Mouse (Mus musculus) intestine, embryonic 14.5 days (tissue): ENCODE results near the gene Dmpk. TPM values are rescaled to one million over a fixed set of nuclear protein-coding genes. Genes with fewer than 3 reads are reported as not detected.
A peak's percentile ranks its signal among the peaks of the same experiment; 100 is the strongest.
"Not testable (repeated sequence)": the region's sequence is repeated elsewhere in the genome, so short reads cannot be mapped to it uniquely, and the experiment has no call there.

Source experiments
- ATAC-seq: fragments of 200-750 bp; cut with Nextera tagmentation; replicated peaks from 2 replicates; pipeline ENCODE4 v1.8.0; 2017; ENCODE audit warnings: low read depth, moderate number of reproducible peaks, moderate TSS enrichment, moderate library complexity; ENCODE audit not compliant: low FRiP score, low TSS enrichment
- DNase-seq: peaks from one replicate; pipeline ENCODE4 v3.0.0-alpha.2; 2018; ENCODE audit warnings: low spot score
- H3K27ac ChIP-seq: fragments of 300-500 bp; sonication (generic); 2 replicates; pipeline ENCODE4 v1.5.1; 2014; ENCODE audit warnings: low read depth, mild to moderate bottlenecking, control low read depth
- H3K27me3 ChIP-seq: fragments of 300-500 bp; sonication (generic); replicated peaks from 2 replicates; pipeline ENCODE4 v1.6.1; 2014; ENCODE audit warnings: low read length, control low read depth; ENCODE audit not compliant: control insufficient read depth, insufficient read depth
- H3K36me3 ChIP-seq: fragments of 300-500 bp; sonication (generic); 2 replicates; pipeline ENCODE4 v1.6.1; 2014; ENCODE audit warnings: low read length, control low read depth; ENCODE audit not compliant: control insufficient read depth, insufficient read depth
- H3K4me1 ChIP-seq: fragments of 300-500 bp; sonication (generic); replicated peaks from 2 replicates; pipeline ENCODE4 v1.6.1; 2014; ENCODE audit warnings: low read length, control low read depth, mixed read lengths; ENCODE audit not compliant: control insufficient read depth, insufficient read depth
- H3K4me2 ChIP-seq: fragments of 300-500 bp; sonication (generic); 2 replicates; pipeline ENCODE4 v1.6.1; 2014; ENCODE audit warnings: low read length
- H3K4me3 ChIP-seq: fragments of 300-500 bp; sonication (generic); 2 replicates; pipeline ENCODE4 v1.5.1; 2014; ENCODE audit warnings: low read depth, low read length, control low read depth, mixed read lengths
- H3K9ac ChIP-seq: fragments of 300-500 bp; sonication (generic); 2 replicates; pipeline ENCODE4 v1.6.1; 2014; ENCODE audit warnings: mild to moderate bottlenecking, low read length
- H3K9me3 ChIP-seq: fragments of 300-500 bp; sonication (generic); 2 replicates; pipeline ENCODE4 v1.6.1; 2016; ENCODE audit warnings: low read length, control low read depth; ENCODE audit not compliant: control insufficient read depth
- WGBS: fragments of 180-500 bp; shearing (Covaris S2); extraction: QIAGEN DNeasy Blood & Tissue Kit; methylation state at CpG from one replicate; pipeline ENCODE4 v1.1.7; 2014; 5-methylcytosine and 5-hydroxymethylcytosine counted together
- polyA plus RNA-seq: library from polyadenylated mRNA; unstranded; fragments of >200 nt; fragmentation: Nextera tagmentation; extraction: Ambion mirVana; gene quantifications from 2 replicates; pipeline ENCODE4 v1.2.1, GENCODE M21; 2014

Gene Dmpk
- polyA plus RNA-seq, 1 experiment from 2014 or later: 57.4 TPM

GRCm38 (mm10) chr7:19069500-19069899 is 14.1 kb upstream of the Dmpk start:
- H3K9me3 ChIP-seq: no peaks in the 10 kb centered on the region
- H3K27me3 ChIP-seq: peaks cover 30% of the 10 kb centered on the region
- no peaks in the 10 kb centered on the region for H3K36me3 ChIP-seq
- H3K4me3 ChIP-seq: no peak overlapping the region
- H3K4me1 ChIP-seq: no peaks in the 10 kb centered on the region
- no peak overlapping the region for H3K4me2 ChIP-seq
- 42% methylated on average over 3 of the region's 3 CpGs for WGBS
- no peak overlapping the region for H3K27ac ChIP-seq
- no peak for DNase-seq
- H3K9ac ChIP-seq: no peak overlapping the region
- ATAC-seq: no peak

GRCm38 (mm10) chr7:19071024-19071423 is 12.6 kb upstream of the Dmpk start:
- 63% methylated on average over 3 of the region's 3 CpGs for WGBS
- H3K36me3 ChIP-seq, DNase-seq, H3K9me3 ChIP-seq, H3K4me3 ChIP-seq, H3K27ac ChIP-seq, ATAC-seq, H3K9ac ChIP-seq, H3K4me2 ChIP-seq, H3K4me1 ChIP-seq: not testable (repeated sequence)
- peaks cover 15% of the 10 kb centered on the region for H3K27me3 ChIP-seq

DNA sequence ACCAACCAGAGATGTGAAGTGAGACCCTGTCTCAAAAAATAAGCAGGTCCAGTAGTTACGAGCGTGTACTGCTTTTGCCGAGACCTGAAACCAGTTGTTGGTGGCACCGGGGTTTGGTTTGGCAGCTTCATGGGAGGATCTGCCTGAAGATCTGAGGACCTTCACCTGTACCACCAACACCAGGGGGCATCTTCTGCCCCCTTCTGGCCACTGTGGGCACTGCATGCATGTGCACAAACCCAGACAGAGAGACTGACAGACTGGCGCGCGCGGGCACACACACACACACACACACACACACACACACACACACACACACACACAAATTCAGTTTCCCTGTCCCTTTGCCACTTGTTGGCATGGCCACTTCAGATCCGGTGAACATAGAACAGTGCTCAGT is 10.1 kb upstream of the Dmpk start:
- no peak overlapping the region for H3K4me3 ChIP-seq
- no peaks in the 10 kb centered on the region for H3K9me3 ChIP-seq
- no peaks in the 10 kb centered on the region for H3K27me3 ChIP-seq
- H3K4me1 ChIP-seq: peaks cover 16% of the 10 kb centered on the region
- DNase-seq: no peak
- H3K27ac ChIP-seq: no peak overlapping the region
- H3K4me2 ChIP-seq: no peak overlapping the region
- no peak overlapping the region for H3K9ac ChIP-seq
- ATAC-seq: no peak
- WGBS: 75% methylated on average over 9 of the region's 9 CpGs
- H3K36me3 ChIP-seq: peaks cover 6% of the 10 kb centered on the region

- peaks cover 16% of the 10 kb centered on the region for H3K4me1 ChIP-seq
- ATAC-seq (no peak), DNase-seq (no peak)
- no peaks in the 10 kb centered on the region for H3K27me3 ChIP-seq
- WGBS: 95% methylated on average over 6 of the region's 6 CpGs
- no peak overlapping the region for H3K4me2 ChIP-seq
- no peak overlapping the region for H3K4me3 ChIP-seq
- H3K36me3 ChIP-seq: peaks cover 15% of the 10 kb centered on the region
- H3K27ac ChIP-seq: no peak overlapping the region
- no peak overlapping the region for H3K9ac ChIP-seq
- H3K9me3 ChIP-seq: no peaks in the 10 kb centered on the region
These were observed 9.2 kb upstream of the Dmpk start for GRCm38 (mm10) chr7:19074494-19074893.

DNA sequence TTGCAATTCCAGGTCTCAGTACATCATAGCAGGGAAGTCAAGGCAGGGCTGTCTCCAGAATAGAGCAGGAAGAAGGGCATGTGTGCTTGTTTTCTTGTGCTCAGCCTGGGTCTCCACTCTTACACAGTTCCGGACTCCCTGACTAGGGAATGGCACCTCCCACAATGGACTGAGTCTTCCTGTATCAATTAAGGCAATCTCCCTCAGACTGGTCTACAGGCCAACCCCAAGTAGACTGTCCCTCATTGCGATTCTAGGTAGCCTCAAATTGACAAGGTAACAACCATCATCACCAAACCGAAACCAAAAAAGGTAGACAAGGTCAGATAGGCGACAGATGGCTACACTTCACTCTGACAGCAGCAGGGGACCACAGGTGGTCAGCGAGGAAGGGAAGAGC is 8.4 kb upstream of the Dmpk start:
- ATAC-seq: no peak
- H3K4me3 ChIP-seq: peak overlapping the region; percentile 99; the same call in 1 of the 2 replicates
- WGBS: 57% methylated on average over 5 of the region's 5 CpGs
- DNase-seq: no peak
- no peaks in the 10 kb centered on the region for H3K9me3 ChIP-seq
- no peak overlapping the region for H3K9ac ChIP-seq
- peaks cover 23% of the 10 kb centered on the region for H3K36me3 ChIP-seq
- peaks cover 16% of the 10 kb centered on the region for H3K4me1 ChIP-seq
- no peaks in the 10 kb centered on the region for H3K27me3 ChIP-seq
- no peak overlapping the region for H3K27ac ChIP-seq
- peak overlapping the region; percentile 50 for H3K4me2 ChIP-seq

DNA sequence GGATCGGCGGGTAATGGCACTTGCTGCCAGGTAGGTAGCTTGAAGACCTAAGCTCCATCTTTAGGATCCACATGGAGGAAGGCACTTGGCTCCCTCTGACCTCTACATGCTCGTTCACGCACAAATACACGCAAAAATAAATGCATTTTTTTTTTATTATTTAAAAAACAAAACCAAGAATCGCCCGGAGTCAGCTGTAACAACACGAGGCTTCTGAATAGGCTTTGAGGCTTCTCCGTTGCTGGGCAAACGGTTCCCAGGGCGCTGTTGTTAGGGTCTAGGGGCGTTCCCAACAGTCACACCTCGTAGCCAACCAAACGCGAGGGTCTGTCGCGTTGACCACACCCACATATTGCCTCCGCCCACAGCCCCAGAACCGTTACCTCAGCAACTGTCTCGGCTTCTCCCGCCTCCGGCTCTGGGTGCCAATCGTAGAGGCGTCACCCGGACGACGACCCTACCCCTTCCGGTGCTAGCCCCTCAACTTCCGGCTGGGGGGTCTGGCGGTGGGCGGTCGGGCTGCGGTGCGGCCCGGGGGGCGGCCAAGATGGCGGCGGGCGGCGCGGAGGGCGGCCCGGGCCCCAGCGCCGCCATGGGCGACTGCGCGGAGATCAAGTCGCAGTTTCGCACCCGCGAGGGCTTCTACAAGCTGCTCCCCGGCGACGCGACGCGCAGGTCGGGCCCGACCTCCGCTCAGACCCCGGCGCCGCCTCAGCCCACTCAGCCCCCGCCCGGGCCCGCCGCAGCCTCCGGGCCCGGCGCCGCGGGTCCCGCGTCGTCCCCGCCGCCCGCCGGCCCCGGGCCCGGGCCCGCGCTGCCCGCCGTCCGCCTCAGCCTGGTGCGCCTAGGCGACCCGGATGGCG is 7.7 kb upstream of the Dmpk start, which contains the start of gene Dmwd:
Gene Dmwd (plus strand): TSS at position 505 of the 863 bp plus-strand sequence.
- H3K4me1 ChIP-seq: peaks cover 16% of the 10 kb centered on the region
- H3K9ac ChIP-seq: peak within 1 kb of the TSS; percentile 98
- peaks cover 30% of the 10 kb centered on the region for H3K36me3 ChIP-seq
- under 1% methylated on average over 85 of the region's 91 CpGs for WGBS
- H3K9me3 ChIP-seq: no peaks in the 10 kb centered on the region
- H3K4me3 ChIP-seq: peak within 1 kb of the TSS; percentile 99
- DNase-seq: peak; percentile 95
- no peaks in the 10 kb centered on the region for H3K27me3 ChIP-seq
- H3K27ac ChIP-seq: peak within 1 kb of the TSS; percentile 54
- H3K4me2 ChIP-seq: peak within 1 kb of the TSS; percentile 78
- peak; percentile 97 for ATAC-seq

DNA sequence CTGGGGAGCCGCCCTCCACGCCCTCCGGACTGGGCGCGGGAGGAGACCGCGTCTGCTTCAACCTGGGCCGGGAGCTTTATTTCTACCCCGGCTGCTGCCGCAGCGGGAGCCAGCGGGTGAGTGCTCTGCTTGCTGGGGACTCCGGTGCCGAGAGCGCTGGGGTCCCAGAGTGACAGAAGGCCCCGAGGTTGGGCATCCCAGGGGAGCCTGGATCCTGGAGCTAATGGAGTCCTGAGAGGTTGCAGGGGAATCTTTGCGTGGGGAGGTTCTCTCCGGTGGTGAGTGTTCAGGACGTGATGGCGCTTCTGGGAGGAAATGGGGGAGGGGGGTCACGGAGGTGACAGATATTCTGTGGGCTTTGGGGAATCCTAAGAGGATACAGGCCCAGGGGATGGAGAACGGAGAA is 7.1 kb upstream of the Dmpk start:
- no peak for DNase-seq
- peak overlapping the region; percentile 99 for H3K4me3 ChIP-seq
- peak overlapping the region; percentile 54 for H3K27ac ChIP-seq
- peaks cover 36% of the 10 kb centered on the region for H3K36me3 ChIP-seq
- peak overlapping the region; percentile 98 for H3K9ac ChIP-seq
- H3K27me3 ChIP-seq: no peaks in the 10 kb centered on the region
- peaks cover 16% of the 10 kb centered on the region for H3K4me1 ChIP-seq
- WGBS: under 1% methylated on average over 22 of the region's 22 CpGs
- no peaks in the 10 kb centered on the region for H3K9me3 ChIP-seq
- peak; percentile 22; the same call in 1 of the 2 replicates for ATAC-seq
- H3K4me2 ChIP-seq: peak overlapping the region; percentile 78

- no peaks in the 10 kb centered on the region for H3K27me3 ChIP-seq
- H3K4me1 ChIP-seq: peaks cover 21% of the 10 kb centered on the region
- H3K4me2 ChIP-seq: peak overlapping the region; percentile 78
- peak overlapping the region; percentile 99 for H3K4me3 ChIP-seq
- DNase-seq (no peak), ATAC-seq (no peak)
- WGBS: 73% methylated on average over 14 of the region's 14 CpGs
- 0 out of 2 replicates have a peak overlapping the region, but pooled peaks have one; percentile 98 for H3K9ac ChIP-seq
- no peak overlapping the region for H3K27ac ChIP-seq
- no peaks in the 10 kb centered on the region for H3K9me3 ChIP-seq
- peaks cover 48% of the 10 kb centered on the region for H3K36me3 ChIP-seq
These were observed 5.9 kb upstream of the Dmpk start for GRCm38 (mm10) chr7:19077761-19078160.

- ATAC-seq (no peak), DNase-seq (no peak)
- H3K9me3 ChIP-seq: no peaks in the 10 kb centered on the region
- H3K27me3 ChIP-seq: no peaks in the 10 kb centered on the region
- H3K4me3 ChIP-seq: no peak overlapping the region
- no peak overlapping the region for H3K4me2 ChIP-seq
- 84% methylated on average over 3 of the region's 3 CpGs for WGBS
- H3K9ac ChIP-seq: no peak overlapping the region
- peaks cover 49% of the 10 kb centered on the region for H3K36me3 ChIP-seq
- H3K27ac ChIP-seq: no peak overlapping the region
- H3K4me1 ChIP-seq: peaks cover 29% of the 10 kb centered on the region
These were observed 4.9 kb upstream of the Dmpk start for GRCm38 (mm10) chr7:19078732-19079131.
